Mouse (Mus musculus): ENCODE data around the gene BC017158. TPM values are rescaled to one million over a fixed set of nuclear protein-coding genes. Genes with fewer than 3 reads are reported as not detected.

The BC017158 gene
- total RNA-seq, 1 experiment from 2014 or later, result 33.5 TPM

DNA sequence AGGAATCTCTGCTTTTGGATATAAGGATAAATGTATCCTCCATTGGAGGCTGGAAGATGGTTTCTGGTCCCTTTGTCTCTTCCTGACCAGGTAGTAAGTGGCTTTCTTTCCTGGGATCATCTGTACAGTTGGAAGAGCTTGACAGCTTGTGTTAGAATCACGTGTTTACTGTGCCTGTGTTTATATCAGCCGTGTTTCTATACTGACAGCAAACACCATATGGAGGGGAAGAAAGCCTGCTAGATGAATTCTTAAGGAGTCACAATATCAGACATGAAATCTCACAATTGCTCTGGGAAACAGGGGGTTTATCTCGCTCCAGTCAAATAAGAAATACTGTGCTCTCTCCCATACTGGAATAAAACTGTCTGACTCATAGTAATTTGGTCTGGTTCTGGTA lies 11.2 kb upstream of the BC017158 start:
- DNase-seq, result no peak

DNA sequence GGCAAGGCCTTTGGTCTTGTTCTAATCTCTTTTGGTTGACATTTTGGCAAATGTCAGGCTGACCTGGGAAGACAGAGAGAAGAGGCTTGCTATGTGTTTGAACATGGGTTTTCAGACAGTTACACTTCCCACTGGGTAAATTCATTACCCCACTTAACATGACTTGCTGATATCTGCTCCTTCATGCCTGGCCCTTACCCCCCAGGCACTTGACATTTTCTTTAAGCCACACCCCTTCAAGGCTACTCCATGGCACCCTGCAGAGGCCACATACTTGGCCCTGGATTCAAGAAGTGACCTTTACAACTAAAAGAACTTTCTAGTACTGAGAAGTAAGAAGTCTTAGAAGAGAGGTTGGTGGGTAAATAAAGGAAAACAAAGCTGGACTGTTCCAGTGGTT lies 9.9 kb upstream of the BC017158 start:
- no peak for DNase-seq

DNA sequence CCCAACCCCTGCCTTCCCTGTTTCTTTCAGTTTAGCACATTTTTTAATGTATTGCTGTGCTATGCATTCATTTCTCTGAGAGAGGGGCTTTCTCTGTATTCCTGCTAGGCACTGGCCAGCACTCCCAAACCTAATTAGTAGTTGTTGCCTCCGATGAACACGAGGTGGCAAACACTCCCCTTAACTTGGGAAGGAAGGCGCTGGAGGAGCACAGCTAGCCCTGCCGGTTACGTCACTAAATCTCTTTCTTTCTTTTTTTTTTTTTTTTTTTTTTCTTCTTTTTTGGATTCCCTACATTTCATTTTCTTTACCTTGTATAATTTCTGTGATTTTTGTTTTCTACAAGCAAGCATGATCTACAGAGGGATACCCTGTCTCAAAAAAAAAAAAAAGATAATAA lies 6.9 kb upstream of the BC017158 start:
- DNase-seq, result no peak

DNA sequence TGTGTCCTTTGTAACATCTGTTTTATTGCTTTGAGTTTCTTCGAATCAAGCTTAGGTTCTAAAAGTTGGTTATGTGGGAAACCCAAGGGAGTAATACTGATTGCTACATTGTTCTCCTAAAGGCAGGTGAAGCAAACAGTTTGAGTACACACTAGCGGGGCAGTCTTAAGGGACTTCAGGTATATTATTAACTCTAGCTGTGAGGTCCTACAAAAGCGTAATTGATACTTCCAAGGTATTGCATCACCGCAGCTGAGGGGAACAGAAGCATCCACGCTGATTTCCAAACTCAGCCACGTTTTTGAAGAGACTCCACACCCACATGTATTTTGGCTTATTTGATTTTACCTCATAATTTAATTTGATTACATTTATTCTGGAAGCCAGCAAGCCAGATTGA lies 6.2 kb upstream of the BC017158 start:
- no peak for DNase-seq

DNA sequence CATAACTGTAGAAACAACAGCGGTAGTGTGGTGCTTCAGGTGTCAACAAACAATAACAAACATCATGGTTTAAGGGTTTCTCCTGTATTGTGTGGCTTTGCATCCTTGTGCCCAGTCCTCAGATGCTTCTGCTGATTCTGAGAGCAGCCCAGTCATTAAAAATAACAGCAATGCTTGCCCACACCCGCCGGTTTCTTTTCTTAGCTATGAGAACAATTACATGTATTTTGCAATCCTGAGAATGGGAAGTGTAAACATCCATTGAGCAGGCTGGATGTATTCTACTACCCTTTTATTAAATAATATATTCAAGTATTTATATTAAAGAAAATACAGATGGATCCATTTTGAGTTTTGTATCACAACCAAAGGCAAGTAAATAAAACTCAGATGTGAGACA lies 4.2 kb upstream of the BC017158 start:
- DNase-seq, result no peak

DNA sequence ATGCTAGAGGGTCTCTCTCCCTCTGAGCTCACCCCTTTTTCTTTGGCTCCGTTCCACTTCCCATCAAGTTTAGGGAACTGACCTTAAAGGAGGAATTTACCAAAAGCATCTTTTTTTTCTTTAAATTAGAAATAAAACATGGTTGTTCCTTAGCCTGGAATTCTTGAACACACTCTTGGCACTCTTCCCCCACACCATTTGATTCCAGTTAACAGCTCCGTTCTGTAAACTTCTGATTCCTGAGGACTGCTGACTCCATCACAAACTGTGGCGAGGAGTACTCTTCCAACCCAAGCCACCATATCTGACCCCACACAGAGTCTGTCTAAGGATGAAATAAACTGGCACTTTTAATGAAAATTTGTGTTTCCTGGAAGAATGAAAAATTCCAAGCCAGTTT lies 3.0 kb upstream of the BC017158 start:
- no peak for DNase-seq

DNA sequence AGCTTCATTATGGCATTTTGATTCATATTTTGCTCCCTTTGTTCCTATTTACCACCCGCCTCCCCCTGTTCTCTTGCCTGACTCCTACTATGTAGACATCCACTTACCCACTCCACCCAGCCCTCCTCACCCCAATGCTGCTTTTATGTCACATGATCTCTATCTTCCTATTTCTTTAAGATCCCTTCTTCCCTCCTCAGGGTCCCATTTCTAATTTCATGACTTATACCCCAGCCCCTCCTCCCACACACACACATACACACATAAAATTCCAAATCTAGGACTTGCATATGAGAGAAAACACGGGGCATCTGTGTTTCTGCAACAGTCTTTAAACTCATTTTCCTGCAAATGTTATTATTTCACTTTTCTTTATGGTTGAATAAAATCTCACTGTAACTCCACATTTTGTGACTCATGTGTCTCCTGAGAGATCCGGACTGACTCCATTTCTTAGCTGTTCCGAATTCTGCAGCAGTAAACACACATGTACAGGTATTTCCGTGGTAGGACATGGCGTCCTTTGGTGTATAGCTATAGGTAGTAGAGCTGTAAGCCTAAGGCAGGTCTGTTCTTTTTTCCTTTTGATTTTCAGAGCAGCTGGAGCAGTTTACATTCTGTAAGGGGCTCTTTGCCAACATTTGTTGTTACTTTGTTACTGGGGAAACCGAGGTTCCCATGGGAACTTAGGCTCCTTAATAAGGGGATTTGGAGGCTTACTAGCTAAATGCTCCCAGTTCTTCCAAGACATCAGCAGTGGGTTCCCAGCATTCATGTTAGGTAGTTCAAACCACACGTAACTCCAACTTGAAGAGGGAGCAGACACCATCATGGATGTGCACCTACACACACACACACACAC lies 742 bp upstream of the BC017158 start:
- no peak for DNase-seq

DNA sequence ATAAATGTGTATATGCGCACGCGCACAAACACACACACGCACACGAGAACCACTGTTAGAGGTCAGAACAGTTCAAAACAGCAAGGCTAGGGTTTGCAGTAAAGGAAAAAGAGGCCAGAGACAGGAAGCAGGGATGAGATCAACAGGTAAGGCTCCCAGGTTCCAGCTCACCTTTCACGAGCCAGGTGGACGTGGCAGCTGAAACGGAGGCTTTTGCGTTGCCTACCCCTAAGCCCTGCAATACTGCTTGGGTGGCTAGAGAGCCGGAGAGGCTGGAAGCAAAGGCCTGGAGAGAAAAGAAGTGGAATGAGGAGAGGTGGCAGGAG lies 716 bp downstream of the BC017158 start:
- no peak for DNase-seq

DNA sequence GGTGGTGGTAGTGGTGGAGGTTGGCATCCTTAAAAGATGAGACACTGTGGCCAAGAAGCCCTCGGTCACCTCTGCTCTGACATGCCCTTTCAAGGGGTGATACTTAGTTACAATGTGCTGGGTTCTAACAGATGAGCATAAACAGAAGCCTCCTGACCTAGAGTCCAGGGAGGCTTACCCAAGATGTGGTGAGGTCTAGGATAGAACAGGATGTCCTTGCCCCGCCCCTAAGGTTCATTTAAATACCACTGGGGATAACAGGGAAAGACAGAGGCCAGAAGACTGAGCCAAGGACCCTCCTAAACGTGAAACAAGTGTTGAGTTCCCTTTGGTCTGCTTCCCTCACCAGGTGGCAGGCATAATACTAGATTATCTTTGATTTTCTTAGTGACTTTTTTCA lies 1.5 kb downstream of the BC017158 start:
- DNase-seq, result no peak

DNA sequence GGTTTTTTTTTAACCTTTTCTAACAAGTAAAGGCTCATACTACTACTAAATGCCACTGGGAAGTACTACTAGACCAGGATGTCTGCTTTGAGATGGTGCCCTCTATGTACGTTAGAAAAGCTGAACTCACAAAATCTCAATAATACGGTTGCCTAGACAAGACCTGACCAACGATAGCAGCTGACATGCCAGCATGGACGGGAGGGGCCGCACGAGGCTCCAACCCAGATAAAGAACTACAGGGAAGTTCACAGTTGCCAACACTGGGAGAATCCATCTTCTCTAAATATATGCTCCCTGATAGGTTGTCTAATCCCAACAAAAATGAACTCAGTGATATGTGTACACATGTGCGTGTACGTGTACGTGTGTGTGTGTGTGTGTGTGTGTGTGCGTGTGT lies 3.2 kb downstream of the BC017158 start:
- no peak for DNase-seq

DNA sequence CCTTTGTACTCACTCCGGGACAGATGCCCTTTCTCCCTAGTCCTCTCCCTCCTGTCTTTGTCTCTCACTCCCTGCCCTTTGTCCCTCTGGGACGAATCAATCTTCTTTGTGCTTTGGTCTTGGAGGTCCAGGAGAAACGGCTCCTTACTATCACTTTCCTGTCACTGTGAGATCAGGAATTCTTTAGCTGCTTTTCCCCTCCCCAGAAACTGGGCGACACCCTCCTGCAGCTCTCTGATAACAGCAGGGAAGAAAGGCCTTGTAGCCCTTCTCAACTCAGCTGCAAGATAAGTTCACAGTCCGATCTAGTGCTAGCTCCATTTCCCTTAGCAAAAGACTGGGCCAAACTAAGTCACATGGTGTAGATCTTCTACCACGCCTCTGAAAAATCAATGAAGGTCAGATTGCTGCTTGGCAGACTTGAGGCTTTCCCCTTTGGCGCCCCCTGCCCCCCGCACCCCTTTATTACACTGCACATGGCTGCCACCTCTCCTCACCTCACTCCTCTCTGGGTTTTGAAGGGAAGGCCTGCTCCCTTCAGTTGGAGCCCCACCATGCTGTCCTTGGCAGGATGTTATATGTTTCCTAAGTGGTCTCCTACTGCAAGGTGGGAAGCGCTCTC lies 8.9 kb downstream of the BC017158 start:
- DNase-seq, result no peak

DNA sequence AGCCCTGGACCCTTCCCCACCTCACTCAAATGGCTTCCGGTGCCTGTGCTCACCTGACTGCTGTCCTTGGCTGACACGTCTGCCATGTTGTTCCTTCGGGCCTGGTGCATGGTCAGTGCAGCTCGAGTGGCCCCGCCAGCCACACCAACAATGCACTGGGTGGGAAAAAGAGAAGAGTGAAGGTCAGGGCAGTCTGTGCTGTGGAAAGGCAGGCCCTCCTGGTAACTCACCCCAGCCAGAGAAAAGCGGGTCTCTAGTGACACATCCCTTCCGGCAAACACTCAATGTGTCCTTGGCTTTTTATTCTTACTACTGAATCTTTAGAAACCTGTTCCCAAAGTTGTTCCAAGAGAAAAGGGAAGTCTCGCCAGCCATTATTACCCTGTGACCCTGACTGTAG lies 12.9 kb downstream of the BC017158 start:
- no peak for DNase-seq

DNA sequence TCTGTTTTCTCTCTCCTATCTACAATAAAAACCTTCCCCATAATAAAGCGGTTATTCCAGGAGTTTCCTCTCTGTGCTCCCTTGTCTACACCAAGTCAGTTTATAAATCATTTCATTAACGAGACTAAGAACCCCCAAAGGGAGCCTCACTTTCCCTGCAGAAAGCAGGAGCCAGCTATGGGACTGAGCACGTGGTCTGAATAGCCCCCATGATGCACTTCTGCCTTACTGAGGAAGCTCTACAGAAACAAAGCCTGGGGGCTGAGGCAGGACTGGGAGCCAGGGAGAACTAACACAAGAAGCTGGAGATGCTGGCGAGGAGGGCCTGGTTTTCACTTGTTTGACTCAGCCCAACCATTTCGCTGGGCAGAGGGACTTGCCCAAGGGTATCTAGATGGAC lies 13.9 kb downstream of the BC017158 start:
- no peak for DNase-seq

DNA sequence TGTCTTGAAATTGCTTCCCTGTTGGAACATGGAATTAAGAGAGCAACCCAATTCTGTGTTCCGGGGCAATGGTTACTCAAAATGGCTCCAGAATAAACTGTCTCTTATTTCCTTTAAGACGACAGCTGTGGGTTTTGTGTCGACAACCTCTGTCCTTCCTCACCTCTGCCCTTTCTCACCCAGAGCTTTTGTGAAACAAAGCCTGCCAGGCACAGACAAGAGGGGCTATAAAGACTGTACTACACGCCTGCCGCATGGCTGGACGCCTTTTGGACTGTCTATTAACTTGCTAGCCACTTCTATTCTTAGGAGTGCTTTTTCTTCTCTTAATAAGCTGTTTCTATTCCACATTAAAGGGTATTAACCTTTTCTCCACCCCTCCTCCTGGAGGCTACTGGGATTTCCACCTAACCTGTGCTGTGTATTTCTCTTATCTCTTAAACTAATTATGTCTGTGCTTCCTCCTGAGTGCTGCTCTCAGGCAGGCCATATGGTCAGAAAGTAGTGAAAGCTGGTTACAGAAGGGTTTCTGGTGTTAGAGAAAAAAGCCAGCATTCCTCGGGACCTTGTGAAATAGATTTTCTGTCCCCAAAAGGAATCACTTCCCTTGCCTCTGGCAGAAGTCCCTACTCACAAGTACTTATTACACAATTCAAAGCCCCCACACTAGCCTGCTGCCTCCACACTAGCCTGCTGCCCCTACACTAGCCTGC lies 15.3 kb downstream of the BC017158 start:
- DNase-seq, result no peak

DNA sequence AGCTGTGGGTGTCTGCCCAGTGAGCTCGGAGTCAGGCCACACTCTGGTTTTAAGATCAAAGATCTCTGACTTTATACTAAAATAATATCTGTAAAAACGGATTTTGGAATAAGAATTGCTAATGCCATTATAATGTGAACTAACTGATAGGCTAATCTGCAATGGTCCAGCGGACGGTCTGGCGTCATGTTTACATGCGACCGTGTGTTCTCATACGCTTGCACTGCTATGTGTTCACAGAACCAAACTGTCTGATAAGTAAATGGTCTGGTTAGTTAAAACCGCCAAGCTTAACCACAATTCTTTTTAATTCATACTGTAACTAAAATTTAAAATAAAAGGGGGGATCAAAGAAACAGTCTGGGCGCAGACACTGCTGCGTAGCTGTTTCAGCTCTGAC lies 16.2 kb downstream of the BC017158 start:
- DNase-seq, result no peak

DNA sequence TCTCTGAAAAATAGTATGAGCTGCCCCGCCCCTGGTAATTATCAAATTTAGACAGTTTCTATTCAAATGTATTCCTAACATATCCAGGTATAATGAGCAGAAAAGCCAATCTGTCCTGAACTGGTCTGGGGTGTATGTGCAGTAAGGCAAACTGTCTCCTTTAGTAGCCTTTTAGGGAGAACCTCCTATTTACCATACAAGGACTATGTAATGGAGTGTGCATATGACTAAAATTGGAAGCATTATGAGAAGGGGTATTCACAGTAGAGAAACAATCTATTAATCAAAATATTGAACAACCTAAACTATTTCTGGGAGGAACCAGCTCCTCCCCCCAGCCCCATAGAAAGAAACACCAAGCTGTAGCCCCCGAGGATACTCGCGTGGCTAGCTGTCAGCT lies 18.2 kb downstream of the BC017158 start:
- no peak for DNase-seq

DNA sequence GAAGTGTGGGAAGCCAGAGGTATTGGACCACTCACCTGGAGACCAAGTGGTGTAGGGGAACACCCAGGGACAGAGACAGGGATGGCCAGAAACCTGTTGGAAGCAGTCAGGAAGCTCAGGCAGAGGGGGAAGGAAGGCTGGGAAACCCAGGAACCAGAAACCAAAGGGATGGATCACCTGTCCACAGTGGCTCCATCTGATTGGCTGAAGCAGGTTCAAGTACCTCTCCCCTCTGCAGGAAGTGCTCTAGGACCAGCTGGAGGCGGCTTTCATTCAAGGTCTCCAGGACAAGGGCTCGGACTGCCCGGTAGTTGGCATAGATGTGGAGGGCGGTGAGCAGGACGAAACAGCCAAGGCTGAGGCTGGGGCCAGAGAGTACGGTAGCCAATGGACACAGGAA lies 21.9 kb downstream of the BC017158 start:
- no peak for DNase-seq

DNA sequence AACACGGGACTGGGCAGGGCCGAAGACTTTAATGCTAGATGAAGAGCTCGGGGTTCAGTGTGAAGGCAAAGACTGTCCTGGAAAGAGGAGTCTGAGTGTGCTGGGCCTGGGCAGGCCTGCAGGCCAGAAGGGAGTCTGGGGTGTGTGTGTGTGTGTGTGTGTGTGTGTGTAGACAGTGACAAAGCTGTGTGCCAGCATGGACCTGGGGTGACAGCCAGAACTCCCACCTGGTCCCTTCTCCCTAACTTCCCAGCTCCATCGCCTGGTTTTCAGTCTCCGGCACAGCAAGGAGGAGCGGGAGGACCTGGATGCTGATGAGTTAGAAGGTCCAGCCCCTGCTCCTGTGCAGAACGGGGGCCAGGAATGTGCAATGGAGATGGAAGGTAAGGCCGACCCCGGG lies 26.5 kb downstream of the BC017158 start:
- DNase-seq, result no peak

DNA sequence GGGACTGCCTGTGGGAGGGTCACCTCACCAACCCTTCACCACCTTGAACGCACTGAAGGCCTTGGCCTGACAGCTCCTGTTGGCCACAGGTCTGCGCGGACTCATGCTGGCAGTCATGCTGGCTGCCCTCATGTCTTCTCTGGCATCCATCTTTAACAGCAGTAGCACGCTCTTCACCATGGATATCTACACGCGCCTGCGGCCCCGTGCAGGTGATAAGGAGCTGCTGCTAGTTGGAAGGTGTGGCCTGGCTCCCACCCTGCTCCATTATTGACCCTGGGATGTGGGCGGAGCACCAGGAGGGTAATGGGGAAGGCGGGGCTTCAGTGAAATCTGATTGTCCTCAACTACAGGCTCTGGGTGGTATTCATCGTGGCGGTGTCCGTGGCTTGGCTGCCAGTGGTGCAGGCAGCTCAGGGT lies 27.5 kb downstream of the BC017158 start:
- no peak for DNase-seq

DNA sequence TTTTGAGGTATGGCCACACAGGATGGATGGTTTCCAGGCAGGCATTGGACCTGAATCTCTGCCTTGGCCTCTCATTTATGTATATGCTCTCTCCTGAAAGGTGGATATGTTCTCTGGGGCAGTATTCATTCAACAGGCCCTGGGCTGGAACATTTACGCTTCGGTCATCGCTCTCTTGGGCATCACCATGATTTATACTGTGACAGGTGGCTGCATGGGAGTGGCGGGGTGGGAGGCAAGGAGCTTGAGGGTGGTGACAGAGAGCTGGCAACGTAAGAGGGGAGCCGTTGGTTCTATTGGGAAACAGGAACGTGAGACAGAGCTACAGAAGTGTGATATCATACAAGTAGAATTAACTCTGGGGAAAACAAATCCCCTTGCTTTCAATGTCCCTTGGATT lies 30.2 kb downstream of the BC017158 start:
- DNase-seq, result no peak

DNA sequence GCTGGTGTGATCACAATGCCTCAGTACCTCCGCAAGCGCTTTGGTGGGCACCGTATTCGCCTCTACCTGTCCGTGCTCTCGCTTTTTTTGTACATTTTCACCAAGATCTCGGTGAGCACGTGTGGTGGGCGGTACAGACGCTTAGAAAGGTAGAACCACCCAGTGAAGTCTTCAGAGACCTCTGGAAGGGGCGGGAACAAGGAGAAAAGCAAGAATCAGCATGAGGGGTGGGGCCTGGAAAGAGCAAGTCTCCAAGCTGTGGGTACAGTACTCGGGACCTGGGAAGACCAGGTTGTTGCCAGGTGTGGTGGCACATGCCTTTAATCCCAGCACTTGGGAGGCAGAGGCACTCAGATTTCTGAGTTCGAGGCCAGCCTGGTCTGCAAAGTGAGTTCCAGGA lies 30.6 kb downstream of the BC017158 start:
- no peak for DNase-seq

DNA sequence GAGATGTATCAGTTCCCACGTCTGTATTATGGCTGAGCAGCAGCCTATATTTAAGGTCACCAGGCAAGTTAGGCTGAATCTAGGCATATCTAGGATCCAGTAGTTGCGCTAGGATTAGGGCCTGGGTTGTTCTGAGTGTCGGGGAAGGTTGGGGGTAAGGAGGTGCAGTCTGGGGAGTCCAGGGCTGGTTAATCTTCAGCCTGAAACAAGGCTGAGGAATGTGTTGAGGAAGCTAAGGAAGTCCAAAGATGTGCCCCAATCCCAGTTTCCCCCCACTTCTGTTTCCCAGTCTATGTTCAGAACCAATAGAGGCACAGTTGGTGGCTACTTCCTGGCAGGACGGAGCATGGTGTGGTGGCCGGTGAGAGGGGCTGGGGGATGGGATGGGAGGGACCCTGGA lies 31.9 kb downstream of the BC017158 start:
- no peak for DNase-seq

DNA sequence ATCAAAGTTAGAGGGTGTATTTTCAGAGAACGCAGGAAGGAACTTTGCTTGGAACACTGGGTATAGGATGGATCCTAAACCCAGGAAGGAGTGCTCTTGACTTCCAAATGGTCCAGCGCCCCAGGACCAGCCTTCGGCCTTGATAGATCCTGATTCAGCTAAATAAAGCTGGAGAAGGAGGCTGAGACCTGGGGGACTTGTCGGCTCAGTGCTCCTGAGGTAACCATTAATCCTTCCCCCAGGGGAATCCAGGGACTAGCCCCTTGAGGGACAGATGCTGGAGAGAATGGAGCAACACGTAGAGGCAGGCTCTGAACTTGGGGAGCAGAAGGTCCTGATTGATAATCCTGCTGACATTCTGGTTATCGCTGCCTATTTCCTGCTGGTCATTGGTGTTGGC lies 32.6 kb downstream of the BC017158 start, which contains the start of gene Slc5a2:
Gene Slc5a2, plus strand, starts transcription at position 247 of the 400 bp plus-strand sequence.
- no peak for DNase-seq

Measured in adrenal gland, postnatal 25 days (tissue).